Mouse (Mus musculus) cortical plate, adult 2 months (tissue): ENCODE data around the gene Pam.

Experiments
- CTCF ChIP-seq: fragments of 200-500 bp; IDR thresholded peaks from 2 replicates; pipeline ENCODE4 v1.5.1; 2011; ENCODE audit warnings: mild to moderate bottlenecking, control low read depth, low read length; ENCODE audit not compliant: insufficient read depth; ENCODE audit errors: extremely low read depth
- POLR2A ChIP-seq: fragments of 200-500 bp; IDR thresholded peaks from 2 replicates; pipeline ENCODE4 v1.6.1; 2011; ENCODE audit warnings: mild to moderate bottlenecking, low read length, control low read depth; ENCODE audit not compliant: insufficient read depth; ENCODE audit errors: extremely low read depth

- TF ChIP-seq CTCF (no peak), POLR2A (no peak)
These were observed 173.1 kb downstream of the Pam start for GRCm38 (mm10) chr1:97922395-97922794.
